Mouse (Mus musculus) midbrain, embryonic 11.5 days (tissue): Measurements from ENCODE around the gene Galnt10. TPM values are rescaled to one million over a fixed set of nuclear protein-coding genes. Genes with fewer than 3 reads are reported as not detected.

Experiments used
- ATAC-seq: fragments of 200-750 bp; cut with Nextera tagmentation; 2 replicates; pipeline ENCODE4 v1.8.0; 2017; ENCODE audit warnings: moderate TSS enrichment, moderate library complexity; ENCODE audit not compliant: low FRiP score
- DNase-seq: peaks from one replicate; pipeline ENCODE4 v3.0.0; 2015; ENCODE audit warnings: low spot score; ENCODE audit errors: missing footprints
- H3K27ac ChIP-seq: fragments of 300-500 bp; sonication (generic); 2 replicates; pipeline ENCODE4 v1.5.1; 2014; ENCODE audit warnings: low read depth, low read length
- H3K27me3 ChIP-seq: fragments of 300-500 bp; sonication (generic); 2 replicates; pipeline ENCODE4 v1.6.1; 2014; ENCODE audit warnings: mild to moderate bottlenecking, low read length, moderate library complexity, mixed read lengths; ENCODE audit not compliant: control insufficient read depth, insufficient read depth
- H3K36me3 ChIP-seq: fragments of 300-500 bp; sonication (generic); 2 replicates; pipeline ENCODE4 v1.6.1; 2014; ENCODE audit warnings: mild to moderate bottlenecking, low read length, moderate library complexity, mixed read lengths; ENCODE audit not compliant: control insufficient read depth, insufficient read depth
- H3K4me1 ChIP-seq: fragments of 300-500 bp; sonication (generic); 2 replicates; pipeline ENCODE4 v1.6.1; 2014; ENCODE audit warnings: low read length; ENCODE audit not compliant: control insufficient read depth, insufficient read depth
- H3K4me2 ChIP-seq: fragments of 300-500 bp; sonication (generic); 2 replicates; pipeline ENCODE4 v1.6.1; 2014; ENCODE audit warnings: mild to moderate bottlenecking, moderate library complexity
- H3K4me3 ChIP-seq: fragments of 300-500 bp; sonication (generic); 2 replicates; pipeline ENCODE4 v1.5.1; 2014; ENCODE audit warnings: low read depth, low read length
- H3K9ac ChIP-seq: fragments of 300-500 bp; sonication (generic); 2 replicates; pipeline ENCODE4 v1.6.1; 2014; ENCODE audit warnings: low read length
- H3K9me3 ChIP-seq: fragments of 300-500 bp; sonication (generic); 2 replicates; pipeline ENCODE4 v1.6.1; 2016; ENCODE audit warnings: low read length; ENCODE audit not compliant: control insufficient read depth
- WGBS: fragments of 180-500 bp; shearing (Covaris S2); extraction: QIAGEN DNeasy Blood & Tissue Kit; methylation state at CpG from one replicate; pipeline ENCODE4 v1.1.7; 2014; 5-methylcytosine and 5-hydroxymethylcytosine counted together
- polyA plus RNA-seq: library from polyadenylated mRNA; unstranded; fragments of >200 nt; fragmentation: Nextera tagmentation; extraction: Ambion mirVana; gene quantifications from 2 replicates; pipeline ENCODE4 v1.2.1, GENCODE M21; 2014

Gene Galnt10
- polyA plus RNA-seq, 1 experiment from 2014 or later, result 13.9 TPM

- no peaks in the 10 kb centered on the region for H3K27me3 ChIP-seq
- no peak overlapping the region for H3K4me2 ChIP-seq
- H3K4me1 ChIP-seq, result peaks cover 6% of the 10 kb centered on the region; the same call in 1 of the 2 replicates
- DNase-seq (no peak), ATAC-seq (no peak)
- H3K9me3 ChIP-seq, result no peaks in the 10 kb centered on the region
- 71% methylated on average over 3 of the region's 3 CpGs for WGBS
- H3K9ac ChIP-seq, result no peak overlapping the region
- H3K4me3 ChIP-seq, result no peak overlapping the region
- H3K36me3 ChIP-seq, result no peaks in the 10 kb centered on the region
- no peak overlapping the region for H3K27ac ChIP-seq
Measured at GRCm38 (mm10) chr11:57717432-57717831, 72.2 kb downstream of the Galnt10 start.

GRCm38 (mm10) chr11:57718081-57718480 lies 72.8 kb downstream of the Galnt10 start:
- no peaks in the 10 kb centered on the region for H3K36me3 ChIP-seq
- DNase-seq, result no peak
- H3K4me1 ChIP-seq, result peaks cover 6% of the 10 kb centered on the region; the same call in 1 of the 2 replicates
- H3K27me3 ChIP-seq, result no peaks in the 10 kb centered on the region
- 97% methylated on average over 6 of the region's 6 CpGs for WGBS
- no peak for ATAC-seq
- no peak overlapping the region for H3K9ac ChIP-seq
- H3K9me3 ChIP-seq, result no peaks in the 10 kb centered on the region
- H3K4me2 ChIP-seq, result no peak overlapping the region
- H3K4me3 ChIP-seq, result no peak overlapping the region
- no peak overlapping the region for H3K27ac ChIP-seq

GRCm38 (mm10) chr11:57719631-57720030 lies 74.4 kb downstream of the Galnt10 start:
- Histone ChIP-seq H3K27ac (no peak overlapping the region), H3K4me2 (no peak overlapping the region), H3K4me1 (peaks cover 6% of the 10 kb centered on the region; the same call in 1 of the 2 replicates), H3K9me3 (no peaks in the 10 kb centered on the region), H3K27me3 (no peaks in the 10 kb centered on the region), H3K36me3 (no peaks in the 10 kb centered on the region), H3K4me3 (no peak overlapping the region), H3K9ac (0 out of 2 replicates have a peak overlapping the region, but pooled peaks have one; percentile 12)
- peak; percentile 87 for DNase-seq
- 26% methylated on average over 7 of the region's 7 CpGs for WGBS
- ATAC-seq, result no peak

- no peak overlapping the region for H3K9ac ChIP-seq
- H3K4me3 ChIP-seq, result no peak overlapping the region
- no peaks in the 10 kb centered on the region for H3K27me3 ChIP-seq
- no peak overlapping the region for H3K4me2 ChIP-seq
- peaks cover 6% of the 10 kb centered on the region; the same call in 1 of the 2 replicates for H3K4me1 ChIP-seq
- no peaks in the 10 kb centered on the region for H3K36me3 ChIP-seq
- 86% methylated on average over 6 of the region's 6 CpGs for WGBS
- H3K9me3 ChIP-seq, result no peaks in the 10 kb centered on the region
- no peak overlapping the region for H3K27ac ChIP-seq
- ATAC-seq, result no peak
- no peak for DNase-seq
Measured at GRCm38 (mm10) chr11:57720076-57720475, 74.8 kb downstream of the Galnt10 start.

GRCm38 (mm10) chr11:57724791-57725463 lies 79.7 kb downstream of the Galnt10 start:
- no peak for ATAC-seq
- 91% methylated on average over 5 of the region's 5 CpGs for WGBS
- Histone ChIP-seq H3K27me3 (no peaks in the 10 kb centered on the region), H3K4me1 (peaks cover 3% of the 10 kb centered on the region; the same call in 1 of the 2 replicates), H3K9ac (no peak overlapping the region), H3K27ac (no peak overlapping the region), H3K4me3 (no peak overlapping the region), H3K9me3 (no peaks in the 10 kb centered on the region), H3K4me2 (no peak overlapping the region), H3K36me3 (no peaks in the 10 kb centered on the region)
- DNase-seq, result no peak

GRCm38 (mm10) chr11:57725926-57726325 lies 80.7 kb downstream of the Galnt10 start:
- Histone ChIP-seq H3K4me2 (no peak overlapping the region), H3K9me3 (no peaks in the 10 kb centered on the region), H3K27me3 (no peaks in the 10 kb centered on the region), H3K36me3 (no peaks in the 10 kb centered on the region), H3K4me1 (peaks cover 3% of the 10 kb centered on the region; the same call in 1 of the 2 replicates), H3K9ac (no peak overlapping the region), H3K4me3 (no peak overlapping the region), H3K27ac (no peak overlapping the region)
- 63% methylated on average over 4 of the region's 4 CpGs for WGBS
- no peak for DNase-seq
- no peak for ATAC-seq

- Histone ChIP-seq H3K27me3 (no peaks in the 10 kb centered on the region), H3K9me3 (no peaks in the 10 kb centered on the region), H3K36me3 (no peaks in the 10 kb centered on the region), H3K9ac (no peak overlapping the region), H3K4me3 (no peak overlapping the region), H3K4me1 (no peaks in the 10 kb centered on the region), H3K27ac (no peak overlapping the region), H3K4me2 (no peak overlapping the region)
- 62% methylated on average over 9 of the region's 9 CpGs for WGBS
- ATAC-seq (no peak), DNase-seq (no peak)
Measured at GRCm38 (mm10) chr11:57727303-57727969, 82.2 kb downstream of the Galnt10 start.

GRCm38 (mm10) chr11:57732410-57733281 lies 87.4 kb downstream of the Galnt10 start:
- no peaks in the 10 kb centered on the region for H3K9me3 ChIP-seq
- no peak overlapping the region for H3K9ac ChIP-seq
- no peak overlapping the region for H3K4me2 ChIP-seq
- no peaks in the 10 kb centered on the region for H3K36me3 ChIP-seq
- 85% methylated on average over 10 of the region's 10 CpGs for WGBS
- no peak for ATAC-seq
- H3K4me3 ChIP-seq, result no peak overlapping the region
- DNase-seq, result no peak
- no peak overlapping the region for H3K27ac ChIP-seq
- H3K27me3 ChIP-seq, result no peaks in the 10 kb centered on the region
- no peaks in the 10 kb centered on the region for H3K4me1 ChIP-seq
